10 mouse cellular contexts compared by ENCODE assay signal in the genomic region with DNA sequence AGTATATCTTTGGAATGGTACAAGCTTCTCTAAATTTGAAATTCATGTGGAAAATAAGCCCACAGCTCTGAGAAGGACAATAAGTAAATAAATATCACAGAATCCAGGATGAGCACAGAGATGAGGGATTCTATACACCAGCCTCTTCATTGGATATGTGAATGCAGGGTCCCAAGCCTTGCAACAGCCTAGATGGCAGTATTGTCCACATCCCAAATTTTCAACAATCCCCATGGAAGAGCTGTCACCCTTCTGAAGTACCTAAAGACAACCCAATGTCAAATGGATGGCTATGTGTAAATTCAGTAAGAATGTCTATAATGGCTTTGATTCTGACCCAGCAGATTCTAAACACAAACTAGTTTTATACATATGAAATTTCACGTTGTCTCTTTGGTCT. TPM values are rescaled to one million over a fixed set of nuclear protein-coding genes. Genes with fewer than 3 reads are reported as not detected.
A peak's percentile ranks its signal among the peaks of the same experiment; 100 is the strongest.
DNase-seq lines count a peak whose midpoint lies in the region; ATAC-seq and TF ChIP-seq lines count a peak whose summit lies in the region.
"Had no signal": no experiment of that assay in that cellular context is flagged by ENCODE, and none has a peak within 500 bp of the region (broad histone marks: within the 10 kb centered on the region; RNA-seq: fewer than 3 reads in every experiment).

No protein-coding gene starts in this region.

- H3K27me3 ChIP-seq in limb, embryonic 14.5 days (ENCODE audit: control insufficient read depth, insufficient read depth, low read length) = no peaks in the 10 kb centered on the region
- H3K27me3 ChIP-seq in kidney, adult 2 months (replicated peaks; ENCODE audit: control insufficient read depth, insufficient read depth, low read length) = no peaks in the 10 kb centered on the region; the same call in 1 of the 2 replicates

- H3K27ac ChIP-seq in limb, embryonic 14.5 days (replicated peaks; ENCODE audit: low read depth, low read length) = no peak overlapping the region
- no peak overlapping the region for H3K27ac ChIP-seq in kidney, adult 2 months (ENCODE audit: insufficient read depth, low read depth, low read length)
- H3K27ac ChIP-seq: liver, embryonic 14.5 days had no signal

- ATAC-seq in limb, embryonic 14.5 days (ENCODE audit: low FRiP score, low read depth) = no peak

- peak overlapping the region; percentile 80 for H3K4me2 ChIP-seq in limb, embryonic 14.5 days (replicated peaks; ENCODE audit: low read depth, low read length, severe bottlenecking)

- no peak for TF ChIP-seq POLR2A in limb, embryonic 14.5 days (IDR thresholded peaks at IDR 0.05; ENCODE audit: borderline replicate concordance, extremely low read depth, insufficient read depth, insufficient read length)
- no peak for TF ChIP-seq POLR2A in kidney, adult 2 months (IDR thresholded peaks at IDR 0.05; ENCODE audit: low read depth, low read length)

- peak overlapping the region; percentile 31; the same call in 1 of the 2 replicates for H3K9ac ChIP-seq in limb, embryonic 14.5 days (ENCODE audit: low read depth, low read length, severe bottlenecking)
- H3K9ac ChIP-seq: liver, embryonic 14.5 days had no signal

- no peaks in the 10 kb centered on the region for H3K9me3 ChIP-seq in limb, embryonic 14.5 days (ENCODE audit: control insufficient read depth, low read length)

- H3K4me1 ChIP-seq in limb, embryonic 14.5 days (ENCODE audit: control insufficient read depth, insufficient read depth, low read length) = 0 out of 2 replicates have a peak, but pooled peaks cover 2% of the 10 kb centered on the region
- 0 out of 2 replicates have a peak, but pooled peaks cover 3% of the 10 kb centered on the region for H3K4me1 ChIP-seq in kidney, adult 2 months (ENCODE audit: control insufficient read depth, insufficient read depth, low read length)

- H3K36me3 ChIP-seq in limb, embryonic 14.5 days (ENCODE audit: control insufficient read depth, insufficient read depth, low read length) = no peaks in the 10 kb centered on the region; the same call in 1 of the 2 replicates
- no peaks in the 10 kb centered on the region for H3K36me3 ChIP-seq in kidney, adult 2 months (ENCODE audit: control insufficient read depth, insufficient read depth, low read length)

- TF ChIP-seq CTCF in kidney, adult 2 months (conservative IDR thresholded peaks at IDR 0.05; ENCODE audit: insufficient read depth, insufficient read length, low read depth, low read length) = no peak

- peak overlapping the region; percentile 71 for H3K4me3 ChIP-seq in limb, embryonic 14.5 days (replicated peaks; ENCODE audit: low read length)
- no peak overlapping the region for H3K4me3 ChIP-seq in kidney, adult 2 months (ENCODE audit: insufficient read depth, low read depth, low read length)

- DNase-seq in embryo, embryonic 10.5 days (ENCODE audit: low spot score) = peak; percentile 24
- no peak for DNase-seq in embryo, embryonic 9.5 days (ENCODE audit: extremely low spot score)
- peak; percentile 47 to 67 for DNase-seq in right cerebral cortex, postnatal 10 days (ENCODE audit: low spot score in 2 of 2)
- DNase-seq in right cerebral cortex, postnatal 36 days (ENCODE audit: low spot score in 2 of 2) = no peak
- DNase-seq in limb, embryonic 14.5 days (ENCODE audit: low spot score) = no peak
- no peak for DNase-seq in gastrocnemius, adult 18-20 months (ENCODE audit: low spot score)
- no peak for DNase-seq in kidney, adult 2 months
- DNase-seq in adrenal gland, adult 8-10 months = no peak
- DNase-seq: B cell, adult 2 months had no signal

- WGBS in limb, embryonic 14.5 days = 31% methylated on average over 1 of the region's 1 CpGs
- WGBS in kidney, adult 2 months = 28% methylated on average over 1 of the region's 1 CpGs

RNA-seq across cellular contexts. Expression of a gene that starts 3.1 kb away (rescaled TPM):
- 46.5 and 52.6 TPM in 2 replicates for polyA plus RNA-seq in limb, embryonic 14.5 days (2012; rRNA removed)
- polyA plus RNA-seq in limb, embryonic 14.5 days (2014; fragmentation: Nextera tagmentation; extraction: Ambion mirVana) = 68.8 and 83.3 TPM in 2 replicates
- under 1 TPM; 0.21 to 0.85 TPM for total RNA-seq in gastrocnemius, adult 18-20 months (2021)
- 15.3 and 17.1 TPM in 2 replicates for polyA plus RNA-seq in kidney, adult 2 months (2012; rRNA removed)
- total RNA-seq in adrenal gland, adult 8-10 months (2022) = 1 to 10 TPM; 5.0 to 8.9 (median 6.7) TPM

Comparison
In these comparisons a context has a peak if more than half of its experiments do, and no peak if none do; other contexts are left out.
1. DNase-seq: peak in embryo, embryonic 10.5 days (single experiment) and right cerebral cortex, postnatal 10 days (2 of 2); none in embryo, embryonic 9.5 days (single experiment), right cerebral cortex, postnatal 36 days (0 of 2), limb, embryonic 14.5 days (single experiment), gastrocnemius, adult 18-20 months (single experiment), kidney, adult 2 months (single experiment) and adrenal gland, adult 8-10 months (single experiment).